Mouse (Mus musculus): Measurements from ENCODE around the gene Cldn10. TPM values are rescaled to one million over a fixed set of nuclear protein-coding genes. Genes with fewer than 3 reads are reported as not detected.
"Not testable (repeated sequence)": the region's sequence is repeated elsewhere in the genome, so short reads cannot be mapped to it uniquely, and the experiment has no call there.

Gene Cldn10
- total and polyA plus RNA-seq, 3 experiments, result 0.09 to 0.72 TPM; not detected in 1

DNA sequence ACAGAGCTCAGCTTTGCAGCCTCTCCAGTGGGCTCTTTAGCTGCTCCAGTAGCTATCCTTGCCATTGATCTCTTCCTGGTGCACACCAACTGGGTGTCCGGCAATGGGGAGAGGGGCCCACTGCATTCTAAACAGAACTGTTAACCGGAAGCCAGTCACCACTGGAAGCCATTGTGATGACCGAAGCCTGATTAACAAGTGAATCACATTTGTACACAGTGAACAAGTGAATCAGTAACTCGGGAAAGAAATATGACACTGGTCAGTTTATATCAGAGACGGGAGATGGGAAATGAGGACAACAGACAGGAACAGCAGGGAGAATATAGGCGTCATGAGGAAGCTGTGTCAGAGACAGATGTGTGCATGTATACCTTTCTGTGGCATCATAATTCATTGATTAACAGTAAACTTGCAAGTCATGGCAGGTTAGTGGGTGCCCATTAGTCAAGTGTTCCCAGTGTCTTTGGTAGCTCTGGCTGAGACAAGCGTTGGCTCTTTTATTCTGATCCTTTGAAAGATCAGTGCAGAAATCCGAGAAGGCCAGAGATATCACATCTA is 36.4 kb upstream of the Cldn10 start:
- 83% methylated on average over 8 of the region's 8 CpGs for WGBS
- intact Hi-C loops (cut with DNase I), result no loop called here

DNA sequence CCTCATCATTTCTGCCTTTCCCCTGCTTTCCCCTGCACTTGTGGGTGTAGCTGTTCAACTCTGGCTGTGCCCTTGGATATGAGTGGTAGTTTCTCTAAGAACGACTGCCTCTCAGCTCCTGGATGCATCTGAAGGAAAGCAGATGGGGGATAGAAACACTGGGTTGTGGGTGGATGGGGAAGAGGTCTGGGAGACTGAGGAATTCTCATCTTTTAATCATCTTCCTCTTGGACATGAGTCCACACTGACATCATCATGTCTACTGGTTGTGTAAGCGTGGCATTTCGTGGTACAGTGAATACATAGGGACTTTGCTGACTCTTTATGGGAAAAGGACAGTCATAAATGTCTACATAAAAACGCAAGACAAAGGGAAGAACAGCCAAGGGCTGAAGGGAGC is 31.7 kb upstream of the Cldn10 start:
- H3K79me2 ChIP-seq (replicated peaks; ENCODE audit: control insufficient read depth, insufficient read depth, low read length), result no peaks in the 10 kb centered on the region
- no peak overlapping the region for H3K4me3 ChIP-seq
- H3K27ac ChIP-seq, result no peak overlapping the region
- H3K36me3 ChIP-seq (ENCODE audit: control insufficient read depth, insufficient read depth, low read length), result no peaks in the 10 kb centered on the region
- intact Hi-C loops (cut with DNase I), result no loop called here
- no peak overlapping the region for H3K9ac ChIP-seq (ENCODE audit: low read depth, low read length)
- DNase-seq, result no peak
- WGBS, result 79% methylated on average over 4 of the region's 4 CpGs
- TF ChIP-seq POLR2A (IDR thresholded peaks at IDR 0.05; ENCODE audit: insufficient read depth, low read depth, low read length) (no peak), EP300 (IDR thresholded peaks at IDR 0.05; ENCODE audit: insufficient read depth, low read depth, low read length) (no peak), CTCF (IDR thresholded peaks at IDR 0.05) (no peak)
- no peaks in the 10 kb centered on the region for H3K4me1 ChIP-seq (ENCODE audit: control insufficient read depth, insufficient read depth, low read length)
- H3K27me3 ChIP-seq (ENCODE audit: control insufficient read depth, insufficient read depth, low read length), result no peaks in the 10 kb centered on the region

More for the DNA sequence above, 36.4 kb upstream of the Cldn10 start:
- no peak for TF ChIP-seq EP300 (IDR thresholded peaks at IDR 0.05; ENCODE audit: insufficient read depth, low read depth, low read length)
- no peak for TF ChIP-seq POLR2A (IDR thresholded peaks at IDR 0.05; ENCODE audit: insufficient read depth, low read depth, low read length)
- TF ChIP-seq CTCF (IDR thresholded peaks at IDR 0.05), result no peak
- no peaks in the 10 kb centered on the region for H3K27me3 ChIP-seq (ENCODE audit: control insufficient read depth, insufficient read depth, low read length)
- no peak overlapping the region for H3K27ac ChIP-seq
- H3K4me1 ChIP-seq (ENCODE audit: control insufficient read depth, insufficient read depth, low read length), result no peaks in the 10 kb centered on the region
- H3K79me2 ChIP-seq (replicated peaks; ENCODE audit: control insufficient read depth, insufficient read depth, low read length), result no peaks in the 10 kb centered on the region
- H3K9ac ChIP-seq (ENCODE audit: low read depth, low read length), result no peak overlapping the region
- no peak for DNase-seq
- H3K36me3 ChIP-seq (ENCODE audit: control insufficient read depth, insufficient read depth, low read length), result no peaks in the 10 kb centered on the region
- no peak overlapping the region for H3K4me3 ChIP-seq

DNA sequence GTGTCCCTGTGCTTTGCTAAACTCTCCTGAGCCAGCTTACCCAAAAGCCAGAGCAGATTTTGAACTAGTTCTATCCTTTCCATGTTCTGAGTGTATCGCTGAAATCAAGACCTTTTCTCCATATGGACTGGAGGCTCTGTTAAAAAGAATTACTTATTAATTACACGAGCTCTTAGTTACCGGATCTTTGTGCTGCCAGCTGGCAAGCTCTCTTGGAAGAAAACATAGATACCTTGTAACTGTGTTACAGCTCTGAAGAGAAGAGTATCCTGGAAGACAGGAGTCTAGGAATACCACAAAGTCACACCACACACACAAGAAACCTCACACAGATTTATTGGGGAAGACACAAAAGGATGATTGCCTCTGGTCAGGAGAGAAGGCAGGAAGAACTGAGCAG is 31.1 kb upstream of the Cldn10 start:
- intact Hi-C loops (cut with DNase I), result no loop called here
- H3K79me2 ChIP-seq (replicated peaks; ENCODE audit: control insufficient read depth, insufficient read depth, low read length), result no peaks in the 10 kb centered on the region
- H3K36me3 ChIP-seq (ENCODE audit: control insufficient read depth, insufficient read depth, low read length), result no peaks in the 10 kb centered on the region
- no peak overlapping the region for H3K4me3 ChIP-seq
- TF ChIP-seq POLR2A (IDR thresholded peaks at IDR 0.05; ENCODE audit: insufficient read depth, low read depth, low read length), result no peak
- TF ChIP-seq EP300 (IDR thresholded peaks at IDR 0.05; ENCODE audit: insufficient read depth, low read depth, low read length), result no peak
- TF ChIP-seq CTCF (IDR thresholded peaks at IDR 0.05), result no peak
- no peaks in the 10 kb centered on the region for H3K27me3 ChIP-seq (ENCODE audit: control insufficient read depth, insufficient read depth, low read length)
- H3K27ac ChIP-seq, result no peak overlapping the region
- no peak for DNase-seq
- H3K9ac ChIP-seq (ENCODE audit: low read depth, low read length), result no peak overlapping the region
- 63% methylated on average over 3 of the region's 3 CpGs for whole genome bisulfite sequencing
- H3K4me1 ChIP-seq (ENCODE audit: control insufficient read depth, insufficient read depth, low read length), result no peaks in the 10 kb centered on the region

DNA sequence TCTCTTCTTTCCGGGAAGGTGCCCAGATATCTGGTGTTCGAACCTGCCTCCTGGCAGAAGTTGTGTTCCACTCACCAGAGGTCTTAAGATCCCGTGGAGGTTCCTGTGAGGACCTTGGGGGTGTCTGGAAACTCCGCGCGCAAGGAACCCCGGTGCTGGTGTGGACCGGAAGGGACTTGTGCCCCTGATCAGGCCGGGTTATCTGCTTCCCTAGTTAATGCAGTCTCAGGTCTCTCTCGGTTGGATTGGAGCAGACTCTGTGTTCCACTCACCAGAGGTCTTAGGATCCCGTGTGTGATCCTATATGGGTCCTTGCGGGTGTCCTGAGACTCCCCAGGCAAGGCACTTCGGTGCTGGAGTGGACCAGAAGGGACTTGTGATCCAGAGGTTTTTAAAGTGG is 24.3 kb upstream of the Cldn10 start:
- H3K9ac ChIP-seq (ENCODE audit: low read depth, low read length); H3K4me1 ChIP-seq (ENCODE audit: control insufficient read depth, insufficient read depth, low read length); intact Hi-C loops (cut with DNase I); DNase-seq; H3K27ac ChIP-seq; H3K79me2 ChIP-seq (replicated peaks; ENCODE audit: control insufficient read depth, insufficient read depth, low read length); H3K4me3 ChIP-seq; H3K36me3 ChIP-seq (ENCODE audit: control insufficient read depth, insufficient read depth, low read length); H3K27me3 ChIP-seq (ENCODE audit: control insufficient read depth, insufficient read depth, low read length): not testable (repeated sequence)
- 93% methylated on average over 13 of the region's 13 CpGs for WGBS

DNA sequence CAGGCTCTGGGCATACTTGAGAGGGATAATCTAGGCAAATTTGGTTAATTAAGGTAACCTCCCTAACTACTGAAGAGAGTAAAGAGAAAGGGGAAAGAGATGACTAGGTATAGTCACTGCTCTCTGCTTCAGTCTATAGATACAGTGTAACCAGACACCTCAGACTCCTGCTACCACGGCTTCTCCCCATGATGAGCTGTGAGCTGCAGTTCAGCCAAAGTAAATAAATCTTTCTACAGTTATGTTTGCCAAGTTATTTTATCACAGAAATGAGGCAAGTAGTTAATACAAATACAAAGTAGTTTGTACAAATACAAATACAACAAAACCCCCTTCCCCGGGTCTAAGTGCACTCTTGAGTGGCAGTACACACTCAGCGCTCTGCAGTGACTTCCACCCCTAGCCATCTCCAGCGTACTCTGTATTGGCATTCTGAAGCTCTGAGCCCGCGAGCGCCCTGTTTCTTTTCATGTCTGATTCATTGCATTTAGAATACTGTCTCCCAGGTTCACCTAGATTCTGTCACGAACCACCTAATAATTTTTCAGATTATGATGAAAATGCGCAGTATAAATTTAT is 23.7 kb upstream of the Cldn10 start:
- Histone ChIP-seq H3K27me3 (ENCODE audit: control insufficient read depth, insufficient read depth, low read length) (no peaks in the 10 kb centered on the region), H3K9ac (ENCODE audit: low read depth, low read length) (no peak overlapping the region), H3K4me1 (ENCODE audit: control insufficient read depth, insufficient read depth, low read length) (no peaks in the 10 kb centered on the region), H3K27ac (no peak overlapping the region), H3K79me2 (replicated peaks; ENCODE audit: control insufficient read depth, insufficient read depth, low read length) (no peaks in the 10 kb centered on the region), H3K36me3 (ENCODE audit: control insufficient read depth, insufficient read depth, low read length) (no peaks in the 10 kb centered on the region), H3K4me3 (no peak overlapping the region)
- TF ChIP-seq CTCF (IDR thresholded peaks at IDR 0.05) (no peak), POLR2A (IDR thresholded peaks at IDR 0.05; ENCODE audit: insufficient read depth, low read depth, low read length) (no peak), EP300 (IDR thresholded peaks at IDR 0.05; ENCODE audit: insufficient read depth, low read depth, low read length) (no peak)
- 74% methylated on average over 9 of the region's 9 CpGs for WGBS
- intact Hi-C loops (cut with DNase I), result no loop called here
- no peak for DNase-seq

DNA sequence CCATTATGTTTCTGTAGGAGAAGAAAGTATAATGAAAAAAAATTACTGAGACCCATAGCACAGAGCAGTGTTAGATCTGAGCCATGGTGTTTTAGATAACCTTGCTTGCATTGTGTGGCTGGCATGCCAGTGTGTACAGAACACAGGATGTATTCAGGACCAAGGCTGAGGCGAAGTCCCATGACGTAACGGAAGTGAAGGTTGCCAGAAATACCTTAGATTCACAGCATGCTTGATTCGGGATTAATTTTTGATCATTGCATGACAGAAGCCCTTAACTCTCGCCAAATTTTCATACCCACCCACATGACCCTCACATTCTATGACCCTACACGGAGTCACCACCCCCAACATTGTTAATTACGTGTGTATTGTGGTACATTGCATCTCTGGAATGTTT is 22.4 kb upstream of the Cldn10 start:
- intact Hi-C loops (cut with DNase I), result loop anchor here (1.0 kb wide), 1 partner anchor 24 kb away; no protein-coding TSS in a partner anchor
- H3K9ac ChIP-seq (ENCODE audit: low read depth, low read length), result no peak overlapping the region
- 57% methylated on average over 7 of the region's 7 CpGs for WGBS
- H3K4me3 ChIP-seq, result no peak overlapping the region
- H3K4me1 ChIP-seq (ENCODE audit: control insufficient read depth, insufficient read depth, low read length), result no peaks in the 10 kb centered on the region
- no peaks in the 10 kb centered on the region for H3K27me3 ChIP-seq (ENCODE audit: control insufficient read depth, insufficient read depth, low read length)
- H3K79me2 ChIP-seq (replicated peaks; ENCODE audit: control insufficient read depth, insufficient read depth, low read length), result no peaks in the 10 kb centered on the region
- no peak for TF ChIP-seq EP300 (IDR thresholded peaks at IDR 0.05; ENCODE audit: insufficient read depth, low read depth, low read length)
- no peak for TF ChIP-seq POLR2A (IDR thresholded peaks at IDR 0.05; ENCODE audit: insufficient read depth, low read depth, low read length)
- TF ChIP-seq CTCF (IDR thresholded peaks at IDR 0.05), result no peak
- no peak overlapping the region for H3K27ac ChIP-seq
- DNase-seq, result no peak
- H3K36me3 ChIP-seq (ENCODE audit: control insufficient read depth, insufficient read depth, low read length), result no peaks in the 10 kb centered on the region

All from heart, adult 2 months (tissue).